Mouse (Mus musculus): Measurements from ENCODE around the gene Pcbp1. TPM values are rescaled to one million over a fixed set of nuclear protein-coding genes. Genes with fewer than 3 reads are reported as not detected.

Gene Pcbp1
- polyA plus RNA-seq (2011; ENCODE audit: insufficient read depth, insufficient read length, low read depth, missing spikeins): 328 and 331 TPM in 2 replicates

DNA sequence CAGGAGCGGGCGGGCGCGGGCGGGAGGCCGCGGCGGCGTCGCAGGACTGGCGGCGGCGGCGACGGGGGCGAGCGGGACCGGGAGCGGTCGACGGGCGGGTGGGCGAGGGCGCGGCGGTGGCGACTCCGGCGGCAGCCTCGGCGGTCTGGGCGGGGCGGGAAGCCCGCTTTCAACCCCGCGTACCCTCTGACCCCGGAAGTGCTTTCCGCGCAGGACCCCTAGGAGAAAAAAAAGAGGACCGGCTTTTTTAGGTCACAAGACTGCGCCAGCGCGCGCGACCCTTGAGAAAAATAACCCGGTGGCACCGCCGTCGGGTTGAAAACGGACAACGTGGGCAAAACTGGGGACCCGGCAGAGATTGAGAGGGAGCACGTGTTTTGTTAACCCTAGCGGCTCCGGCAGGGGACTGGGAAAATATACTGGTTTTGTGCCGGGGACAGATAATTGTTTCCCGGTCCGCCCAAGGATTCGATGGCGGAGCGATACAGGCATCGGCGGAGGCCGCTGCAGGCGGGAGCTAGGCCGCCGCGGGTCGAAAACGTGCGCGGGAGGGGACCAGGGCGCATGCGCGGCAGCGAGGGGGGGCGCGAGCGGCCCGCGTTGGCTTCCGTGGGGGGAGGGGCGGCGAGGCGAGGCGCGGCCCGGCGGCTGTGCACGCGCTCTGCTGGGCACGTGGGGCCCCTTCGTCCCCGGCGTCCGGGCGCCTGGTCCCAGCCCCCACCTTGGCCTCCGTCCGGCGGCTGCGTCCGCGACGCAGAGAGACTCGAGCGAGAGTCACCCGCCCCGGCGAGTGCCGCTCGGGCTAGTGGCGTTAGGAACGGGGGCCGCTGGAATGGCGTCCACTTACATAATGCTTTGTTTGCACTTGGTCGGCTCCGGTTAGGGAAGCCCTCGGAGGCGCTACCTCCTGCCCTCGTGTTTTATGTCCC lies at the start of gene Pcbp1:
Gene Pcbp1, minus strand, starts transcription at position 290 of the 929 bp plus-strand sequence.
- no peak for TF ChIP-seq POLR2A (IDR thresholded peaks at IDR 0.05; ENCODE audit: insufficient read depth, low read length)
- TF ChIP-seq CTCF (IDR thresholded peaks at IDR 0.05; ENCODE audit: low read depth, low read length): no peak
- peak; percentile 75 for TF ChIP-seq EP300 (IDR thresholded peaks at IDR 0.05; ENCODE audit: insufficient read depth, low read depth, low read length)
- Histone ChIP-seq H3K9ac (ENCODE audit: low read depth, poor library complexity, severe bottlenecking) (peak within 1 kb of the TSS; percentile 83), H3K4me1 (ENCODE audit: control insufficient read depth, insufficient read depth, low read length) (no peaks in the 10 kb centered on the region), H3K27me3 (ENCODE audit: control insufficient read depth, insufficient read depth, low read length, poor library complexity, severe bottlenecking) (no peaks in the 10 kb centered on the region), H3K27ac (ENCODE audit: insufficient read depth, low read length) (peak within 1 kb of the TSS; percentile 98), H3K9me3 (replicated peaks; ENCODE audit: control insufficient read depth, insufficient read depth, low read length, poor library complexity, severe bottlenecking) (no peaks in the 10 kb centered on the region), H3K36me3 (ENCODE audit: control insufficient read depth, insufficient read depth, low read length, poor library complexity, severe bottlenecking) (peaks cover 23% of the 10 kb centered on the region), H3K4me3 (ENCODE audit: low read depth, low read length) (peak within 1 kb of the TSS; percentile 88)

GRCm38 (mm10) chr6:86574495-86574894 lies 48.4 kb upstream of the Pcbp1 start:
- H3K27ac ChIP-seq (ENCODE audit: insufficient read depth, low read length): no peak overlapping the region
- no peaks in the 10 kb centered on the region for H3K9me3 ChIP-seq (replicated peaks; ENCODE audit: control insufficient read depth, insufficient read depth, low read length, poor library complexity, severe bottlenecking)
- no peak for TF ChIP-seq CTCF (IDR thresholded peaks at IDR 0.05; ENCODE audit: low read depth, low read length)
- TF ChIP-seq EP300 (IDR thresholded peaks at IDR 0.05; ENCODE audit: insufficient read depth, low read depth, low read length): no peak
- TF ChIP-seq POLR2A (IDR thresholded peaks at IDR 0.05; ENCODE audit: insufficient read depth, low read length): no peak
- no peak overlapping the region for H3K9ac ChIP-seq (ENCODE audit: low read depth, poor library complexity, severe bottlenecking)
- H3K4me3 ChIP-seq (ENCODE audit: low read depth, low read length): no peak overlapping the region
- no peaks in the 10 kb centered on the region for H3K36me3 ChIP-seq (ENCODE audit: control insufficient read depth, insufficient read depth, low read length, poor library complexity, severe bottlenecking)
- H3K27me3 ChIP-seq (ENCODE audit: control insufficient read depth, insufficient read depth, low read length, poor library complexity, severe bottlenecking): no peaks in the 10 kb centered on the region
- peaks cover 2% of the 10 kb centered on the region for H3K4me1 ChIP-seq (ENCODE audit: control insufficient read depth, insufficient read depth, low read length)

DNA sequence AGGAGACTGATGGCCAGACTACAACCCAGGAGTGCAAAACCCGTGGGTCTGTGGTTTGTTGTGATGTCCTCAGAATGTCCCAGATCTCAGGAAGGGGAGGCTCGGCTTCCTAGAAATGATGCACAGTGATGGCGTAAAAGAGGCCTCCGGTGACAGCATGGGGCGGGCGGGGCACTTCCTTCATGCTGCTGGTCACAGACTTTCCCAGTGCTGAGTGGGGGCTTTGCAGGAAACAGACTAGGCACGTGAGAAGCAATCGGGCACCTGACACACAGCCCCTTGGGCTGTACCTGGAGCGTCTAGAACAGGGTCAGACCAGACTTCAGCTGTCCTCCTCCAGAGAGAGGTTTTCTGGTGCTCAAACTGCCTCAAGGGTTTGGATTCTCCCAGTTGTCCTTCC lies 44.7 kb upstream of the Pcbp1 start:
- Histone ChIP-seq H3K4me1 (ENCODE audit: control insufficient read depth, insufficient read depth, low read length) (peaks cover 2% of the 10 kb centered on the region), H3K9me3 (replicated peaks; ENCODE audit: control insufficient read depth, insufficient read depth, low read length, poor library complexity, severe bottlenecking) (no peaks in the 10 kb centered on the region), H3K36me3 (ENCODE audit: control insufficient read depth, insufficient read depth, low read length, poor library complexity, severe bottlenecking) (no peaks in the 10 kb centered on the region), H3K4me3 (ENCODE audit: low read depth, low read length) (peak overlapping the region; percentile 12; the same call in 1 of the 2 replicates), H3K9ac (ENCODE audit: low read depth, poor library complexity, severe bottlenecking) (peak overlapping the region; percentile 24; the same call in 1 of the 2 replicates), H3K27ac (ENCODE audit: insufficient read depth, low read length) (no peak overlapping the region), H3K27me3 (ENCODE audit: control insufficient read depth, insufficient read depth, low read length, poor library complexity, severe bottlenecking) (no peaks in the 10 kb centered on the region)
- TF ChIP-seq CTCF (IDR thresholded peaks at IDR 0.05; ENCODE audit: low read depth, low read length) (no peak), POLR2A (IDR thresholded peaks at IDR 0.05; ENCODE audit: insufficient read depth, low read length) (no peak), EP300 (IDR thresholded peaks at IDR 0.05; ENCODE audit: insufficient read depth, low read depth, low read length) (no peak)

GRCm38 (mm10) chr6:86569461-86569820 lies 43.3 kb upstream of the Pcbp1 start:
- TF ChIP-seq POLR2A (IDR thresholded peaks at IDR 0.05; ENCODE audit: insufficient read depth, low read length) (no peak), EP300 (IDR thresholded peaks at IDR 0.05; ENCODE audit: insufficient read depth, low read depth, low read length) (no peak), CTCF (IDR thresholded peaks at IDR 0.05; ENCODE audit: low read depth, low read length) (no peak)
- Histone ChIP-seq H3K4me1 (ENCODE audit: control insufficient read depth, insufficient read depth, low read length) (peaks cover 2% of the 10 kb centered on the region), H3K27me3 (ENCODE audit: control insufficient read depth, insufficient read depth, low read length, poor library complexity, severe bottlenecking) (no peaks in the 10 kb centered on the region), H3K4me3 (ENCODE audit: low read depth, low read length) (no peak overlapping the region), H3K27ac (ENCODE audit: insufficient read depth, low read length) (no peak overlapping the region), H3K9me3 (replicated peaks; ENCODE audit: control insufficient read depth, insufficient read depth, low read length, poor library complexity, severe bottlenecking) (no peaks in the 10 kb centered on the region), H3K36me3 (ENCODE audit: control insufficient read depth, insufficient read depth, low read length, poor library complexity, severe bottlenecking) (no peaks in the 10 kb centered on the region), H3K9ac (ENCODE audit: low read depth, poor library complexity, severe bottlenecking) (no peak overlapping the region)

DNA sequence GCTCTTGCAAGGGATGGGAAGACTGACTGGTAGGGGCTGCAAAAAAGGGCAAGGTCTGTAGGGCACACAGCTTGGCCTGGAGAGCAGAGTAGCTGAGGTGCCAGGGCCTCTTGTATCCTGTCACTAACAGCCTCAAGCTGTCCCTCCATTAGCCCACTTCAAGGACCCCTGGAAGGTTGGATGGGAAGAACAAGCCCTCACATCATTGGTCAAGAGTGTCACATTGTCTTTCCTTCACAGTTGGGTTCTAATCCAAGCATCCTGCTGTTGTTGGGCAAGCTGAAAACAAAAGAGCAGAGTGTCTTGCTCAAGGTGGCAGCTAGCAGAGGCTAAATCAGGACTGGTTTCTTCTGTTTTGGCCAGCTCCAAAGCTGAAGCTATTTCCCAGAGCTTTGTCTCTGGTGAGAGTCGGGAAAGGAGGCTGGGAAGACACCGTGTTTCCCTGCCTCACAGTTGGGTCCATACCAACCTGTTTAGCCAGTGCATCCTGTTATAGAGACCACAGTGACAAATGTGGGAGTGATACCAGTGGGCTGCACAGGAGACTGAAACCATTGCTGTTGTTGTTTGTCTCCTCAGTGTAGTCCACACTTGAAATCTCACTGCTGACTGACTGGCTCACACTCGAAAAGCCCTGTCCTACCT lies 42.8 kb upstream of the Pcbp1 start:
- Histone ChIP-seq H3K4me1 (ENCODE audit: control insufficient read depth, insufficient read depth, low read length) (peaks cover 2% of the 10 kb centered on the region), H3K4me3 (ENCODE audit: low read depth, low read length) (no peak overlapping the region), H3K27me3 (ENCODE audit: control insufficient read depth, insufficient read depth, low read length, poor library complexity, severe bottlenecking) (no peaks in the 10 kb centered on the region), H3K36me3 (ENCODE audit: control insufficient read depth, insufficient read depth, low read length, poor library complexity, severe bottlenecking) (no peaks in the 10 kb centered on the region), H3K9ac (ENCODE audit: low read depth, poor library complexity, severe bottlenecking) (no peak overlapping the region), H3K27ac (ENCODE audit: insufficient read depth, low read length) (no peak overlapping the region), H3K9me3 (replicated peaks; ENCODE audit: control insufficient read depth, insufficient read depth, low read length, poor library complexity, severe bottlenecking) (no peaks in the 10 kb centered on the region)
- no peak for TF ChIP-seq POLR2A (IDR thresholded peaks at IDR 0.05; ENCODE audit: insufficient read depth, low read length)
- TF ChIP-seq CTCF (IDR thresholded peaks at IDR 0.05; ENCODE audit: low read depth, low read length): no peak
- TF ChIP-seq EP300 (IDR thresholded peaks at IDR 0.05; ENCODE audit: insufficient read depth, low read depth, low read length): no peak

Measured in ES-Bruce4 (cell line).